Mouse (Mus musculus): Measurements from ENCODE around the gene Celsr3. TPM values are rescaled to one million over a fixed set of nuclear protein-coding genes. Genes with fewer than 3 reads are reported as not detected.

The Celsr3 gene
- polyA plus RNA-seq, 1 experiment from 2014 or later = 0.13 TPM

GRCm38 (mm10) chr9:108786494-108786893 lies 39.6 kb upstream of the Celsr3 start:
- Histone ChIP-seq H3K9me3 (replicated peaks; ENCODE audit: control insufficient read depth, low read length) (no peaks in the 10 kb centered on the region), H3K4me2 (ENCODE audit: low read depth, low read length) (peak overlapping the region; percentile 8; the same call in 1 of the 2 replicates), H3K27ac (ENCODE audit: low read length) (no peak overlapping the region), H3K4me1 (ENCODE audit: control insufficient read depth, insufficient read depth, low read length) (peaks cover 41% of the 10 kb centered on the region), H3K9ac (ENCODE audit: low read length) (no peak overlapping the region), H3K36me3 (ENCODE audit: control insufficient read depth, insufficient read depth) (peaks cover 2% of the 10 kb centered on the region; the same call in 1 of the 2 replicates), H3K27me3 (ENCODE audit: control insufficient read depth, insufficient read depth, low read length) (no peaks in the 10 kb centered on the region), H3K4me3 (ENCODE audit: low read length) (no peak overlapping the region)
- ATAC-seq (replicated peaks; ENCODE audit: extremely low read depth, insufficient read depth, low FRiP score) = no peak
- WGBS = 61% methylated on average over 1 of the region's 1 CpGs

- peaks cover 46% of the 10 kb centered on the region for H3K4me1 ChIP-seq (ENCODE audit: control insufficient read depth, insufficient read depth, low read length)
- no peak overlapping the region for H3K4me2 ChIP-seq (ENCODE audit: low read depth, low read length)
- 82% methylated on average over 2 of the region's 2 CpGs for WGBS
- no peak overlapping the region for H3K9ac ChIP-seq (ENCODE audit: low read length)
- H3K4me3 ChIP-seq (ENCODE audit: low read length) = no peak overlapping the region
- H3K9me3 ChIP-seq (replicated peaks; ENCODE audit: control insufficient read depth, low read length) = no peaks in the 10 kb centered on the region
- H3K36me3 ChIP-seq (ENCODE audit: control insufficient read depth, insufficient read depth) = peaks cover 2% of the 10 kb centered on the region; the same call in 1 of the 2 replicates
- no peak overlapping the region for H3K27ac ChIP-seq (ENCODE audit: low read length)
- no peak for ATAC-seq (replicated peaks; ENCODE audit: extremely low read depth, insufficient read depth, low FRiP score)
- no peaks in the 10 kb centered on the region for H3K27me3 ChIP-seq (ENCODE audit: control insufficient read depth, insufficient read depth, low read length)
Observed at GRCm38 (mm10) chr9:108787080-108787479, 39.0 kb upstream of the Celsr3 start.

GRCm38 (mm10) chr9:108788713-108789112 lies 37.4 kb upstream of the Celsr3 start:
- Histone ChIP-seq H3K4me2 (ENCODE audit: low read depth, low read length) (no peak overlapping the region), H3K36me3 (ENCODE audit: control insufficient read depth, insufficient read depth) (peaks cover 2% of the 10 kb centered on the region; the same call in 1 of the 2 replicates), H3K9ac (ENCODE audit: low read length) (no peak overlapping the region), H3K4me1 (ENCODE audit: control insufficient read depth, insufficient read depth, low read length) (peaks cover 49% of the 10 kb centered on the region), H3K4me3 (ENCODE audit: low read length) (no peak overlapping the region), H3K9me3 (replicated peaks; ENCODE audit: control insufficient read depth, low read length) (no peaks in the 10 kb centered on the region), H3K27me3 (ENCODE audit: control insufficient read depth, insufficient read depth, low read length) (no peaks in the 10 kb centered on the region), H3K27ac (ENCODE audit: low read length) (no peak overlapping the region)
- ATAC-seq (replicated peaks; ENCODE audit: extremely low read depth, insufficient read depth, low FRiP score) = no peak
- WGBS = 71% methylated on average over 3 of the region's 3 CpGs

- 56% methylated on average over 1 of the region's 1 CpGs for WGBS
- no peak overlapping the region for H3K4me3 ChIP-seq (ENCODE audit: low read length)
- peaks cover 9% of the 10 kb centered on the region for H3K36me3 ChIP-seq (ENCODE audit: control insufficient read depth, insufficient read depth)
- H3K27ac ChIP-seq (ENCODE audit: low read length) = no peak overlapping the region
- H3K9me3 ChIP-seq (replicated peaks; ENCODE audit: control insufficient read depth, low read length) = no peaks in the 10 kb centered on the region
- no peak overlapping the region for H3K9ac ChIP-seq (ENCODE audit: low read length)
- ATAC-seq (replicated peaks; ENCODE audit: extremely low read depth, insufficient read depth, low FRiP score) = no peak
- no peak overlapping the region for H3K4me2 ChIP-seq (ENCODE audit: low read depth, low read length)
- peaks cover 60% of the 10 kb centered on the region for H3K4me1 ChIP-seq (ENCODE audit: control insufficient read depth, insufficient read depth, low read length)
- H3K27me3 ChIP-seq (ENCODE audit: control insufficient read depth, insufficient read depth, low read length) = no peaks in the 10 kb centered on the region
Observed at GRCm38 (mm10) chr9:108792307-108792706, 33.8 kb upstream of the Celsr3 start.

DNA sequence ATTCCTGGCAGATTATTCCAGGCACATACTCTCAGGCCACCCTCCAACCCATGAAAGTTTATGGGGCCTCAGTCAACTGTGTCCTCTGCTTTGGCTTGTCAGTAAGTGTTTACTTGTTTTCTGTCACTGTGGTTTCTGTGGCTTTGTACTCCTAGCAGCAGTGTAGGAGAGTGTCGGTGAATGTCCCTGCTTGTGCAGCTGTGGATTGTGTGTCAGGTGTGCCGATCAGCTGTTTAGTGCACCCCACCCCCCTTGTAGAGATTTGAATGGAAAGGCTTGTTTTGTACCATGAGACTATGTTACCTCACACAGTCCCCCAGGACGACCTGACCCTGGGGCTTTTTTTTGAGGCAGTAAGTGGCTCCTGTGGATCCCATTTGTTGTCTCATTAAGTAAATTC lies 33.4 kb upstream of the Celsr3 start:
- H3K4me1 ChIP-seq (ENCODE audit: control insufficient read depth, insufficient read depth, low read length) = peaks cover 60% of the 10 kb centered on the region
- H3K36me3 ChIP-seq (ENCODE audit: control insufficient read depth, insufficient read depth) = peaks cover 14% of the 10 kb centered on the region
- no peaks in the 10 kb centered on the region for H3K27me3 ChIP-seq (ENCODE audit: control insufficient read depth, insufficient read depth, low read length)
- H3K4me3 ChIP-seq (ENCODE audit: low read length) = no peak overlapping the region
- no peak overlapping the region for H3K4me2 ChIP-seq (ENCODE audit: low read depth, low read length)
- WGBS = 39% methylated on average over 3 of the region's 3 CpGs
- H3K27ac ChIP-seq (ENCODE audit: low read length) = no peak overlapping the region
- ATAC-seq (replicated peaks; ENCODE audit: extremely low read depth, insufficient read depth, low FRiP score) = no peak
- H3K9ac ChIP-seq (ENCODE audit: low read length) = no peak overlapping the region
- H3K9me3 ChIP-seq (replicated peaks; ENCODE audit: control insufficient read depth, low read length) = no peaks in the 10 kb centered on the region

GRCm38 (mm10) chr9:108795281-108795680 lies 30.8 kb upstream of the Celsr3 start:
- no peak overlapping the region for H3K9ac ChIP-seq (ENCODE audit: low read length)
- H3K27ac ChIP-seq (ENCODE audit: low read length) = no peak overlapping the region
- 59% methylated on average over 2 of the region's 2 CpGs for WGBS
- no peak overlapping the region for H3K4me3 ChIP-seq (ENCODE audit: low read length)
- no peaks in the 10 kb centered on the region for H3K27me3 ChIP-seq (ENCODE audit: control insufficient read depth, insufficient read depth, low read length)
- H3K9me3 ChIP-seq (replicated peaks; ENCODE audit: control insufficient read depth, low read length) = no peaks in the 10 kb centered on the region
- no peak for ATAC-seq (replicated peaks; ENCODE audit: extremely low read depth, insufficient read depth, low FRiP score)
- H3K4me2 ChIP-seq (ENCODE audit: low read depth, low read length) = no peak overlapping the region
- H3K36me3 ChIP-seq (ENCODE audit: control insufficient read depth, insufficient read depth) = peaks cover 30% of the 10 kb centered on the region
- peaks cover 45% of the 10 kb centered on the region for H3K4me1 ChIP-seq (ENCODE audit: control insufficient read depth, insufficient read depth, low read length)

GRCm38 (mm10) chr9:108795762-108796161 lies 30.4 kb upstream of the Celsr3 start:
- H3K4me2 ChIP-seq (ENCODE audit: low read depth, low read length) = peak overlapping the region; percentile 8; the same call in 1 of the 2 replicates
- no peaks in the 10 kb centered on the region for H3K27me3 ChIP-seq (ENCODE audit: control insufficient read depth, insufficient read depth, low read length)
- H3K36me3 ChIP-seq (ENCODE audit: control insufficient read depth, insufficient read depth) = peaks cover 32% of the 10 kb centered on the region
- ATAC-seq (replicated peaks; ENCODE audit: extremely low read depth, insufficient read depth, low FRiP score) = 0 out of 2 replicates have a peak, but pooled peaks have one; percentile 47
- 37% methylated on average over 11 of the region's 11 CpGs for WGBS
- no peak overlapping the region for H3K4me3 ChIP-seq (ENCODE audit: low read length)
- H3K27ac ChIP-seq (ENCODE audit: low read length) = peak overlapping the region; percentile 70
- no peak overlapping the region for H3K9ac ChIP-seq (ENCODE audit: low read length)
- no peaks in the 10 kb centered on the region for H3K9me3 ChIP-seq (replicated peaks; ENCODE audit: control insufficient read depth, low read length)
- H3K4me1 ChIP-seq (ENCODE audit: control insufficient read depth, insufficient read depth, low read length) = peaks cover 45% of the 10 kb centered on the region

DNA sequence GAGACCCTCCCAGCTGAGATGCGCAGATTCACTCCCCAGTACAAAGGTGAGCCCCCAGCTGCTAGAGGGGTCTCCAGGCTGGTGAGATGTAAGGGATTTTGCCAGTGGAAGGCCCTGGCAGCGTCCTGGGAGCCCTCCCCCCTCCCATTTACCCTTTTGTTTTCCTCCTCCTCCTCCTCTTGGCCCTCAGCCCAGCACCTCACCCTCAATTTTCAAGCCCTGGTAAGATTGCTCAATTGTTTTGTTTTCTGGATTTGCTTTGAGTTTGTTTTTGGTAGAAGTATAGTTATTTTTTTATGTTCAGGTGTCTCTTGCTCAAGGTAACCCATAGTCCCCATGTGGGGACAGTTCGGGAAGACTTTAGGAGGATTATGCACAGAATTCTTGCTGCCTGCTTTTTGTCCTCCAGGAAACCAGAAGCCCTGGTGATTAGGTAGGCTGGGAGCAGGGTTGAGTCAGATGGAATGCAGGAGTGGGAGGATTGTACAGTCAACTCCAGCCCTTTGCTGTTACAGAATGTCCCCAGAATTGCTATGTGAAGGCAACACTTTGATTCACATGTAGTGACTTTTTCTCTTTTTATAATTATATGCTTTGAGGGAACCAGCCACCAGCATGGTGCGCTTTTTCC lies 29.7 kb upstream of the Celsr3 start:
- 58% methylated on average over 4 of the region's 4 CpGs for WGBS

DNA sequence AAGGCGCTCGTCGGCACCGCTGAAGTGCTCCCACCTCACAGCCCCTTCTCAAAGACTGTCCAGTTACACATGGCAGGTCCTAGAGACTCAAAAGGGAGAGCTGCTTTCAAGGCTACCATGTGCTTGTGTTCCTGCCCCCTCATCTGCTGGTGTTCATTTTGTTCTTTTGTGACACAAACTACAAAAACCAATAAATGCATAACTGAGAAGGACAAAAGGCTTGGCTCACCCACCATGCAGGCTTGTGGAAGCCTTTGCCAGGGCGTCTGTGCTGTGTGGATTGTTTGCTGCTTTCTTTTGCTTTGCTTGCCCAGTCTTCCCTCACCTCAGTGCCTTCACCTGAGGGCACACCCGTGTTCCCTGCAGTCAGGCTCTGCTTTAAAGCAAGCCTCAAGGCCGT lies 28.6 kb upstream of the Celsr3 start:
- 79% methylated on average over 7 of the region's 7 CpGs for WGBS
- no peaks in the 10 kb centered on the region for H3K27me3 ChIP-seq (ENCODE audit: control insufficient read depth, insufficient read depth, low read length)
- H3K27ac ChIP-seq (ENCODE audit: low read length) = no peak overlapping the region
- no peak overlapping the region for H3K4me2 ChIP-seq (ENCODE audit: low read depth, low read length)
- H3K36me3 ChIP-seq (ENCODE audit: control insufficient read depth, insufficient read depth) = peaks cover 44% of the 10 kb centered on the region
- no peak for ATAC-seq (replicated peaks; ENCODE audit: extremely low read depth, insufficient read depth, low FRiP score)
- H3K4me3 ChIP-seq (ENCODE audit: low read length) = no peak overlapping the region
- no peak overlapping the region for H3K9ac ChIP-seq (ENCODE audit: low read length)
- H3K9me3 ChIP-seq (replicated peaks; ENCODE audit: control insufficient read depth, low read length) = no peaks in the 10 kb centered on the region
- peaks cover 37% of the 10 kb centered on the region for H3K4me1 ChIP-seq (ENCODE audit: control insufficient read depth, insufficient read depth, low read length)

More for the DNA sequence above, 29.7 kb upstream of the Celsr3 start:
- Histone ChIP-seq H3K36me3 (ENCODE audit: control insufficient read depth, insufficient read depth) (peaks cover 35% of the 10 kb centered on the region), H3K27me3 (ENCODE audit: control insufficient read depth, insufficient read depth, low read length) (no peaks in the 10 kb centered on the region), H3K4me2 (ENCODE audit: low read depth, low read length) (peak overlapping the region; percentile 8; the same call in 1 of the 2 replicates), H3K27ac (ENCODE audit: low read length) (peak overlapping the region; percentile 70), H3K4me3 (ENCODE audit: low read length) (no peak overlapping the region), H3K9ac (ENCODE audit: low read length) (peak overlapping the region; percentile 35), H3K9me3 (replicated peaks; ENCODE audit: control insufficient read depth, low read length) (no peaks in the 10 kb centered on the region), H3K4me1 (ENCODE audit: control insufficient read depth, insufficient read depth, low read length) (peaks cover 45% of the 10 kb centered on the region)
- no peak for ATAC-seq (replicated peaks; ENCODE audit: extremely low read depth, insufficient read depth, low FRiP score)
